Mouse (Mus musculus) olfactory bulb, adult 2 months (tissue): ENCODE measurements around the gene Ankrd11. TPM values are rescaled to one million over a fixed set of nuclear protein-coding genes. Genes with fewer than 3 reads are reported as not detected.
"Not testable (repeated sequence)": the region's sequence is repeated elsewhere in the genome, so short reads cannot be mapped to it uniquely, and the experiment has no call there.

Source experiments
- H3K27ac ChIP-seq: fragments of 200-500 bp; 2 replicates; pipeline ENCODE4 v1.5.1; 2012; ENCODE audit warnings: low read depth, low read length; ENCODE audit not compliant: insufficient read depth
- H3K4me1 ChIP-seq: fragments of 200-500 bp; 2 replicates; pipeline ENCODE4 v1.6.1; 2012; ENCODE audit warnings: low read length; ENCODE audit not compliant: control insufficient read depth, insufficient read depth
- H3K4me3 ChIP-seq: fragments of 200-500 bp; 2 replicates; pipeline ENCODE4 v1.5.1; 2012; ENCODE audit warnings: mild to moderate bottlenecking, low read depth, low read length, moderate library complexity; ENCODE audit not compliant: insufficient read depth
- CTCF ChIP-seq: fragments of 200-500 bp; IDR thresholded peaks from 2 replicates; pipeline ENCODE4 v1.5.1; 2012; ENCODE audit warnings: low read depth, mild to moderate bottlenecking, low read length, moderate library complexity; ENCODE audit not compliant: insufficient read depth
- POLR2A ChIP-seq: fragments of 200-500 bp; IDR thresholded peaks from 2 replicates; pipeline ENCODE4 v1.6.1; 2012; ENCODE audit warnings: mild to moderate bottlenecking, low read depth, low read length, moderate library complexity; ENCODE audit not compliant: insufficient read depth
- WGBS: fragments of 180-500 bp; shearing (Covaris S2); methylation state at CpG from one replicate; pipeline ENCODE4 v1.1.7; 2018; 5-methylcytosine and 5-hydroxymethylcytosine counted together
- polyA plus RNA-seq: library from polyadenylated mRNA; stranded (reverse); fragments of >200 nt; gene quantifications from 2 replicates; pipeline ENCODE4 v1.2.4, GENCODE M21; 2012; ENCODE audit warnings: low replicate concordance; ENCODE audit not compliant: missing spikeins, insufficient read depth, insufficient read length

Ankrd11 gene
- polyA plus RNA-seq, 1 experiment, result 219 TPM

- H3K4me3 ChIP-seq, result no peak overlapping the region
- no peak overlapping the region for H3K27ac ChIP-seq
- TF ChIP-seq CTCF, result no peak
- TF ChIP-seq POLR2A, result no peak
- WGBS, result 84% methylated on average over 7 of the region's 7 CpGs
- H3K4me1 ChIP-seq, result peaks cover 5% of the 10 kb centered on the region
These were observed 10.6 kb downstream of the Ankrd11 start for GRCm38 (mm10) chr8:123031321-123031978.

- 56% methylated on average over 5 of the region's 5 CpGs for WGBS
- H3K4me1 ChIP-seq, H3K27ac ChIP-seq, H3K4me3 ChIP-seq: not testable (repeated sequence)
These were observed 12.0 kb downstream of the Ankrd11 start for GRCm38 (mm10) chr8:123030091-123030490.

GRCm38 (mm10) chr8:123027786-123028185 is 14.3 kb downstream of the Ankrd11 start:
- 0 out of 2 replicates have a peak, but pooled peaks cover 2% of the 10 kb centered on the region for H3K4me1 ChIP-seq
- TF ChIP-seq CTCF (no peak), POLR2A (no peak)
- WGBS, result 65% methylated on average over 8 of the region's 8 CpGs
- no peak overlapping the region for H3K4me3 ChIP-seq
- H3K27ac ChIP-seq, result no peak overlapping the region

GRCm38 (mm10) chr8:123025951-123026351 is 16.1 kb downstream of the Ankrd11 start:
- no peak overlapping the region for H3K4me3 ChIP-seq
- no peak for TF ChIP-seq CTCF
- no peak for TF ChIP-seq POLR2A
- 83% methylated on average over 3 of the region's 3 CpGs for WGBS
- peaks cover 4% of the 10 kb centered on the region for H3K4me1 ChIP-seq
- H3K27ac ChIP-seq, result no peak overlapping the region

- no peak for TF ChIP-seq CTCF
- TF ChIP-seq POLR2A, result no peak
- Histone ChIP-seq H3K4me3 (no peak overlapping the region), H3K27ac (no peak overlapping the region), H3K4me1 (peaks cover 6% of the 10 kb centered on the region)
- 93% methylated on average over 2 of the region's 2 CpGs for WGBS
These were observed 17.9 kb downstream of the Ankrd11 start for GRCm38 (mm10) chr8:123024226-123024625.

GRCm38 (mm10) chr8:123022727-123023126 is 19.4 kb downstream of the Ankrd11 start:
- no peak overlapping the region for H3K4me3 ChIP-seq
- 74% methylated on average over 3 of the region's 3 CpGs for WGBS
- H3K4me1 ChIP-seq, result peaks cover 14% of the 10 kb centered on the region
- no peak overlapping the region for H3K27ac ChIP-seq
- TF ChIP-seq CTCF, result no peak
- TF ChIP-seq POLR2A, result no peak

GRCm38 (mm10) chr8:123021259-123021658 is 20.8 kb downstream of the Ankrd11 start:
- H3K4me3 ChIP-seq, result no peak overlapping the region
- H3K27ac ChIP-seq, result no peak overlapping the region
- TF ChIP-seq POLR2A, result no peak
- WGBS, result 59% methylated on average over 1 of the region's 1 CpGs
- H3K4me1 ChIP-seq, result peaks cover 12% of the 10 kb centered on the region

- Histone ChIP-seq H3K27ac (no peak overlapping the region), H3K4me1 (peaks cover 12% of the 10 kb centered on the region), H3K4me3 (no peak overlapping the region)
- TF ChIP-seq CTCF, result no peak
- no peak for TF ChIP-seq POLR2A
- 74% methylated on average over 2 of the region's 2 CpGs for WGBS
These were observed 21.2 kb downstream of the Ankrd11 start for GRCm38 (mm10) chr8:123020859-123021258.

- WGBS, result 69% methylated on average over 2 of the region's 2 CpGs
These were observed 22.0 kb downstream of the Ankrd11 start for GRCm38 (mm10) chr8:123020084-123020483.

GRCm38 (mm10) chr8:123018484-123019164 is 23.5 kb downstream of the Ankrd11 start:
- Histone ChIP-seq H3K27ac (no peak overlapping the region), H3K4me3 (no peak overlapping the region), H3K4me1 (peaks cover 12% of the 10 kb centered on the region)
- no peak for TF ChIP-seq CTCF
- TF ChIP-seq POLR2A, result no peak
- 27% methylated on average over 4 of the region's 4 CpGs for WGBS

More at GRCm38 (mm10) chr8:123020084-123020483, 22.0 kb downstream of the Ankrd11 start:
- Histone ChIP-seq H3K4me3 (no peak overlapping the region), H3K4me1 (peaks cover 12% of the 10 kb centered on the region), H3K27ac (no peak overlapping the region)
- TF ChIP-seq CTCF (no peak), POLR2A (no peak)
